Mouse (Mus musculus) thymus, postnatal 25 days (tissue): ENCODE data around the gene Frmd3.
"Not testable (repeated sequence)": the region's sequence is repeated elsewhere in the genome, so short reads cannot be mapped to it uniquely, and the experiment has no call there.

Experiments used
- DNase-seq: peaks from one replicate; pipeline ENCODE4 v3.0.0; 2022

Frmd3 gene

GRCm38 (mm10) chr4:74013211-74014047 lies at the start of gene Frmd3:
Gene Frmd3, plus strand, starts transcription at chr4:74013442.
- no peak for DNase-seq

- DNase-seq, result no peak
Observed at GRCm38 (mm10) chr4:73980454-73980853, 32.8 kb upstream of the Frmd3 start.

GRCm38 (mm10) chr4:74012277-74012676 lies 965 bp upstream of the Frmd3 start:
- DNase-seq, result no peak

GRCm38 (mm10) chr4:74012700-74013099 lies 542 bp upstream of the Frmd3 start:
- DNase-seq, result no peak

GRCm38 (mm10) chr4:74014048-74014500 lies 832 bp downstream of the Frmd3 start:
- DNase-seq, result no peak

GRCm38 (mm10) chr4:74020084-74020483 lies 6.8 kb downstream of the Frmd3 start:
- no peak for DNase-seq

GRCm38 (mm10) chr4:74043226-74043625 lies 30.0 kb downstream of the Frmd3 start:
- DNase-seq, result no peak

- no peak for DNase-seq
Observed at GRCm38 (mm10) chr4:74051692-74052091, 38.5 kb downstream of the Frmd3 start.

- no peak for DNase-seq
Observed at GRCm38 (mm10) chr4:74076727-74077126, 63.5 kb downstream of the Frmd3 start.

GRCm38 (mm10) chr4:74110816-74111215 lies 97.6 kb downstream of the Frmd3 start:
- no peak for DNase-seq

GRCm38 (mm10) chr4:74191528-74191927 lies 178.3 kb downstream of the Frmd3 start:
- no peak for DNase-seq

- DNase-seq, result no peak
Observed at GRCm38 (mm10) chr4:74201281-74201811, 188.1 kb downstream of the Frmd3 start.

- DNase-seq, result not testable (repeated sequence)
Observed at GRCm38 (mm10) chr4:74221780-74222179, 208.5 kb downstream of the Frmd3 start.

- peak; percentile 4 for DNase-seq
Observed at GRCm38 (mm10) chr4:74222360-74222759, 209.1 kb downstream of the Frmd3 start.

- no peak for DNase-seq
Observed at GRCm38 (mm10) chr4:74224210-74224609, 211.0 kb downstream of the Frmd3 start.

GRCm38 (mm10) chr4:74230994-74231393 lies 217.8 kb downstream of the Frmd3 start:
- peak; percentile 22 for DNase-seq

GRCm38 (mm10) chr4:74231405-74231804 lies 218.2 kb downstream of the Frmd3 start:
- peak; percentile 60 for DNase-seq

GRCm38 (mm10) chr4:74233534-74233933 lies 220.3 kb downstream of the Frmd3 start:
- DNase-seq, result no peak

- no peak for DNase-seq
Observed at GRCm38 (mm10) chr4:74242176-74242575, 228.9 kb downstream of the Frmd3 start, which contains the start of gene Kdm4c. Gene Kdm4c, plus strand, starts transcription at chr4:74242497.
